Mouse (Mus musculus): Measurements from ENCODE around the gene Commd7. TPM values are rescaled to one million over a fixed set of nuclear protein-coding genes. Genes with fewer than 3 reads are reported as not detected.
A peak's percentile ranks its signal among the peaks of the same experiment; 100 is the strongest.

Commd7 gene
- polyA plus RNA-seq, 1 experiment from 2014 or later, result 73.9 TPM

GRCm38 (mm10) chr2:153618439-153618838 is 14.1 kb downstream of the Commd7 start:
- H3K27me3 ChIP-seq (replicated peaks), result no peaks in the 10 kb centered on the region
- no peaks in the 10 kb centered on the region for H3K4me1 ChIP-seq
- no peaks in the 10 kb centered on the region for H3K9me3 ChIP-seq
- H3K27ac ChIP-seq, result no peak overlapping the region
- no peak overlapping the region for H3K4me3 ChIP-seq (replicated peaks)
- ATAC-seq (ENCODE audit: insufficient read depth, low FRiP score, low read depth), result no peak
- H3K4me2 ChIP-seq, result no peak overlapping the region
- peaks cover 36% of the 10 kb centered on the region for H3K36me3 ChIP-seq
- WGBS, result 88% methylated on average over 6 of the region's 6 CpGs
- no peak overlapping the region for H3K9ac ChIP-seq

GRCm38 (mm10) chr2:153616893-153617292 is 15.7 kb downstream of the Commd7 start:
- WGBS, result 87% methylated on average over 3 of the region's 3 CpGs
- Histone ChIP-seq H3K9ac (no peak overlapping the region), H3K4me3 (replicated peaks) (no peak overlapping the region), H3K9me3 (no peaks in the 10 kb centered on the region), H3K4me2 (no peak overlapping the region), H3K4me1 (no peaks in the 10 kb centered on the region), H3K27me3 (replicated peaks) (no peaks in the 10 kb centered on the region), H3K27ac (no peak overlapping the region), H3K36me3 (peaks cover 25% of the 10 kb centered on the region)
- ATAC-seq (ENCODE audit: insufficient read depth, low FRiP score, low read depth), result no peak

GRCm38 (mm10) chr2:153612594-153613281 is 19.8 kb downstream of the Commd7 start:
- no peaks in the 10 kb centered on the region for H3K9me3 ChIP-seq
- no peaks in the 10 kb centered on the region for H3K27me3 ChIP-seq (replicated peaks)
- H3K4me2 ChIP-seq, result no peak overlapping the region
- H3K27ac ChIP-seq, result no peak overlapping the region
- WGBS, result 37% methylated on average over 3 of the region's 3 CpGs
- no peaks in the 10 kb centered on the region for H3K36me3 ChIP-seq
- H3K4me3 ChIP-seq (replicated peaks), result no peak overlapping the region
- no peak overlapping the region for H3K9ac ChIP-seq
- H3K4me1 ChIP-seq, result peaks cover 20% of the 10 kb centered on the region
- no peak for ATAC-seq (ENCODE audit: insufficient read depth, low FRiP score, low read depth)

- H3K4me2 ChIP-seq, result no peak overlapping the region
- 93% methylated on average over 1 of the region's 1 CpGs for WGBS
- H3K4me3 ChIP-seq (replicated peaks), result no peak overlapping the region
Measured at GRCm38 (mm10) chr2:153611743-153612142, 20.8 kb downstream of the Commd7 start.

GRCm38 (mm10) chr2:153611241-153611630 is 21.3 kb downstream of the Commd7 start:
- no peak for ATAC-seq (ENCODE audit: insufficient read depth, low FRiP score, low read depth)
- Histone ChIP-seq H3K9ac (no peak overlapping the region), H3K4me3 (replicated peaks) (no peak overlapping the region), H3K4me2 (no peak overlapping the region), H3K27me3 (replicated peaks) (no peaks in the 10 kb centered on the region), H3K4me1 (peaks cover 25% of the 10 kb centered on the region), H3K9me3 (no peaks in the 10 kb centered on the region), H3K36me3 (no peaks in the 10 kb centered on the region), H3K27ac (peak overlapping the region; percentile 66)
- WGBS, result 57% methylated on average over 7 of the region's 7 CpGs

More at GRCm38 (mm10) chr2:153611743-153612142, 20.8 kb downstream of the Commd7 start:
- Histone ChIP-seq H3K9ac (no peak overlapping the region), H3K36me3 (no peaks in the 10 kb centered on the region), H3K27me3 (replicated peaks) (no peaks in the 10 kb centered on the region), H3K9me3 (no peaks in the 10 kb centered on the region), H3K27ac (no peak overlapping the region), H3K4me1 (peaks cover 25% of the 10 kb centered on the region)
- no peak for ATAC-seq (ENCODE audit: insufficient read depth, low FRiP score, low read depth)

GRCm38 (mm10) chr2:153610426-153611240 is 21.9 kb downstream of the Commd7 start:
- ATAC-seq (ENCODE audit: insufficient read depth, low FRiP score, low read depth), result 0 out of 2 replicates have a peak, but pooled peaks have one; percentile 6
- H3K4me3 ChIP-seq (replicated peaks), result no peak overlapping the region
- H3K9me3 ChIP-seq, result no peaks in the 10 kb centered on the region
- peaks cover 25% of the 10 kb centered on the region for H3K4me1 ChIP-seq
- H3K36me3 ChIP-seq, result no peaks in the 10 kb centered on the region
- no peak overlapping the region for H3K9ac ChIP-seq
- no peak overlapping the region for H3K4me2 ChIP-seq
- 24% methylated on average over 14 of the region's 14 CpGs for WGBS
- H3K27me3 ChIP-seq (replicated peaks), result no peaks in the 10 kb centered on the region
- H3K27ac ChIP-seq, result peak overlapping the region; percentile 66

GRCm38 (mm10) chr2:153609548-153609947 is 23.0 kb downstream of the Commd7 start:
- 15% methylated on average over 9 of the region's 9 CpGs for WGBS
- no peak overlapping the region for H3K4me3 ChIP-seq (replicated peaks)
- H3K9me3 ChIP-seq, result no peaks in the 10 kb centered on the region
- H3K36me3 ChIP-seq, result no peaks in the 10 kb centered on the region
- no peaks in the 10 kb centered on the region for H3K27me3 ChIP-seq (replicated peaks)
- no peak overlapping the region for H3K4me2 ChIP-seq
- H3K4me1 ChIP-seq, result peaks cover 25% of the 10 kb centered on the region
- H3K9ac ChIP-seq, result no peak overlapping the region
- ATAC-seq (ENCODE audit: insufficient read depth, low FRiP score, low read depth), result peak; percentile 53
- no peak overlapping the region for H3K27ac ChIP-seq

- H3K4me1 ChIP-seq, result peaks cover 25% of the 10 kb centered on the region
- H3K27ac ChIP-seq, result no peak overlapping the region
- no peaks in the 10 kb centered on the region for H3K36me3 ChIP-seq
- H3K27me3 ChIP-seq (replicated peaks), result no peaks in the 10 kb centered on the region
- H3K9me3 ChIP-seq, result no peaks in the 10 kb centered on the region
- H3K9ac ChIP-seq, result no peak overlapping the region
- ATAC-seq (ENCODE audit: insufficient read depth, low FRiP score, low read depth), result no peak
- no peak overlapping the region for H3K4me2 ChIP-seq
- 82% methylated on average over 8 of the region's 8 CpGs for WGBS
- no peak overlapping the region for H3K4me3 ChIP-seq (replicated peaks)
Measured at GRCm38 (mm10) chr2:153609058-153609457, 23.5 kb downstream of the Commd7 start.

GRCm38 (mm10) chr2:153607870-153608515 is 24.6 kb downstream of the Commd7 start:
- peak; percentile 79 for ATAC-seq (ENCODE audit: insufficient read depth, low FRiP score, low read depth)
- Histone ChIP-seq H3K36me3 (no peaks in the 10 kb centered on the region), H3K9me3 (no peaks in the 10 kb centered on the region), H3K4me3 (replicated peaks) (no peak overlapping the region), H3K27me3 (replicated peaks) (no peaks in the 10 kb centered on the region), H3K4me2 (no peak overlapping the region), H3K4me1 (peaks cover 25% of the 10 kb centered on the region), H3K9ac (no peak overlapping the region), H3K27ac (0 out of 2 replicates have a peak overlapping the region, but pooled peaks have one; percentile 3)
- WGBS, result 62% methylated on average over 13 of the region's 13 CpGs

- no peak for ATAC-seq (ENCODE audit: insufficient read depth, low FRiP score, low read depth)
- no peak overlapping the region for H3K9ac ChIP-seq
- H3K4me3 ChIP-seq (replicated peaks), result no peak overlapping the region
- H3K4me1 ChIP-seq, result peaks cover 25% of the 10 kb centered on the region
- no peak overlapping the region for H3K27ac ChIP-seq
- H3K9me3 ChIP-seq, result no peaks in the 10 kb centered on the region
- H3K36me3 ChIP-seq, result no peaks in the 10 kb centered on the region
- no peaks in the 10 kb centered on the region for H3K27me3 ChIP-seq (replicated peaks)
- WGBS, result 79% methylated on average over 3 of the region's 3 CpGs
- no peak overlapping the region for H3K4me2 ChIP-seq
Measured at GRCm38 (mm10) chr2:153606421-153606820, 26.2 kb downstream of the Commd7 start.

- 0 out of 2 replicates have a peak, but pooled peaks cover 20% of the 10 kb centered on the region for H3K4me1 ChIP-seq
- H3K4me2 ChIP-seq, result no peak overlapping the region
- no peaks in the 10 kb centered on the region for H3K9me3 ChIP-seq
- no peak for ATAC-seq (ENCODE audit: insufficient read depth, low FRiP score, low read depth)
- H3K36me3 ChIP-seq, result no peaks in the 10 kb centered on the region
- 34% methylated on average over 4 of the region's 4 CpGs for WGBS
- no peak overlapping the region for H3K9ac ChIP-seq
- H3K27me3 ChIP-seq (replicated peaks), result no peaks in the 10 kb centered on the region
- H3K27ac ChIP-seq, result no peak overlapping the region
- no peak overlapping the region for H3K4me3 ChIP-seq (replicated peaks)
Measured at GRCm38 (mm10) chr2:153603724-153604123, 28.9 kb downstream of the Commd7 start.

Measured in stomach, embryonic 15.5 days (tissue).